Mouse (Mus musculus) frontal cortex, postnatal 10 days (tissue): ENCODE measurements at regions not wholly inside any gene's neighbourhood (a gene's known extent, or its start where the extent isn't known, plus 50 kb on each side); places are given as distances from the start of the nearest gene placed in this dataset.
A peak's percentile ranks its signal among the peaks of the same experiment; 100 is the strongest.

Experiments
- DNase-seq, 2 experiments: peaks; one replicate each; pipeline ENCODE4 v3.0.0; 2022; ENCODE audit warnings: low spot score in 2 of 2, mixed read lengths in 1 of 2

GRCm38 (mm10) chr6:67114753-67115152, 77.5 kb upstream of the Gadd45a start:
- DNase-seq = no peak

DNA sequence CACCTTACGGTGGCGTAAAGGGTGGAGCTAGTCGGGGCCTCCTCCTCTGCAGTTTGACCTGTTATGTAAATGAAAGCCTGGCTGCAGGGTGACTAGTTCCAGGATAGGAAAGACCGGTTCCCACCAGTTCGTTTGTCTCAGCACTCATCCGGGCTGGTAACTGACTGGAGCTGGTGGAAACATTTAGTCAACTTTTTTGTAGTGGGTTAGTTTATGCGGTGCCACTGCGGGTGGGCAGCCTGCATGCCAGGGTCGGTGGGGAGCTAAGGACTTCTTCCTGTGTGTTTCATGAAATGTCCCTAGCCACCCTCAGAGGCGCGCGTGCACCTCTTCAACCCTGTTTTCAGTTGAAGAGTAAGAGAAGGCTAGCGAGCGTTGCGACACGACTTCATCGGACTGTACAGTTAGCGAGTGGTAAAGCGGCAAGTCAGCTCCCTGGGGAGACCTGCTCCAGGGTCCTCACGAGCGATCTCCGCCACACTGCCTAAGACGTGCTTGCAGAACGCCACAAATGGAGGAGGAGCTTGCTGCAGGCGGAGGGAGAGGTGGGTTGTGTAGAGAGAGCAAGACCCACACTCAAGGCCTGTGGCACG, 76.5 kb upstream of the Gadd45a start:
- DNase-seq = no peak

GRCm38 (mm10) chr6:67113261-67113660, 76.0 kb upstream of the Gadd45a start:
- DNase-seq = no peak

DNA sequence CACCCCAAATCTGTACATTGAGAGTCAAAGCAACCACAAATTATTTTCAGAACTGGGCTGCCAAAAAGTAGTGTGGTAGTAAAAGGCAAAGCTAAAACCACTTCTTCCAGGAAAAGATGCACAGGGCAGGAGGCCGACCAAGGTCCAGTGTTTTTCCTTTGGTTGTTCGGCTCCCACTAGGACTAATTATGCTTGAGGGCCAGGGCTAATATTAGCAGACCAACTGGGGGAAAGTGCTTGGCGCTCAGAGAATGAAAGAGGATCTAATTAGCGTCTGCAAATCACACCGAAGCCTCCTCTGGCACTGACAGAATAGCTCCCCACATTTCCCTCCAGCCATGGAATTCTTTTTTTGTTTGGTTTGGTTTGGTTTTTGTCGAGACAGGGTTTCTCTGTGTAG, 75.1 kb upstream of the Gadd45a start:
- DNase-seq = no peak

DNA sequence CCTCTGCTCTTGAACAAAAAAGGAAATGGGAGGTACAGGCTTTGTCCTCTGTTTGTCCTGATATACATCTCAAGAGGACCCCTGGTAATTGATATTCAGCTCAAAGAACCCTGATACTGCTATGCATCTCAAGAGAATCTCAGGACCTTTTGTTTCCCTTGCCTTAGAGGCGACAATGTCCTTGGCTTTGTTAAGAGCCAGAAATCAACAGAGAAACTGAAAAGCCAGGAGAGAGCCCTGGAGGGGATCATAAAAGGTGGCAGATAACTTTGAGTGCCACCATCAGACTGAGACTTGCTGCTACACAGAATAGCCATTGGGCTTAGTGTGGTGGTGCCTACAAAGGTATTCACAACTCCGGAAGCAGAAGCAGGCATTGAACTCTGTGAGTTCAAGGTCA, 74.3 kb upstream of the Gadd45a start:
- DNase-seq = no peak

- DNase-seq = no peak
Measured at GRCm38 (mm10) chr6:67110391-67110790, 73.1 kb upstream of the Gadd45a start.

- no peak for DNase-seq
Measured at GRCm38 (mm10) chr6:67109774-67110173, 72.5 kb upstream of the Gadd45a start.

DNA sequence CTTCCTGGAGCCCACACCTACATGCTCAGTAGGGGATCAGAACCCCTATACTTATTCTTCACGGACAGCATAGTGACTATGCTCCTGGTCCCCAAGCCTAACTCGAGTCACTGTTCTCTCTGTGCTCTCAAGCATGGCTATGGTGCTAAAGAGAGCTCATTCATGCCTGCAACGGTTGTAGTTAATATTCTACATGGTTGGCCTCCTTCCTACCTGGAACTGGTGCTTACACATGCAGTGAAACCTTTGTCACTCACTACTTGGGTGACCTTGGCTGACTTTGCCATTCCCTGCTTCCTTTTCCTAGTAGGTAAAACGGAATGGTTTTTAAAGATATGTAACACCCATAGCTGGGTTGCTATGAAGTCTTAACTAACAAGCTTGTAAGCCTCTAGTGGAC, 70.3 kb upstream of the Gadd45a start:
- no peak for DNase-seq

DNA sequence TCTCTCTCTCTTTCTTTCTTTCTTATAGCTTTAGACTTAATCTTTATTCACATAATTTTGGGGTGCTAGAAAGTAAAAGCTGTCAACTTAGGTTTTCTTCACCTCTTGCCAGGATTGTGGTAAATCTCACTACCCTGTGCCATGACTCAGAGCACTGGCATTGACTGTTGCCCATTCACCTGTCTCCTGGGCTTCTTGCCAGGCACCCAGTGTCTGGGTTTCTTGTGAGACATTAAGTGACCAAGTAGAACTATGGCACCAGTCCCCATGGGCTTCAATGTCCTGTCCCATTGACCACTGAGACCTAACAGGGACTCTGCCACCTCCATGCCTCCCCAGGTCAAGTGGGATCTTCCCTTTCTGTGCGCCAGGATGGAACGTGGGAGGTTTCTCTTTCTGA, 69.2 kb upstream of the Gadd45a start:
- no peak for DNase-seq

DNA sequence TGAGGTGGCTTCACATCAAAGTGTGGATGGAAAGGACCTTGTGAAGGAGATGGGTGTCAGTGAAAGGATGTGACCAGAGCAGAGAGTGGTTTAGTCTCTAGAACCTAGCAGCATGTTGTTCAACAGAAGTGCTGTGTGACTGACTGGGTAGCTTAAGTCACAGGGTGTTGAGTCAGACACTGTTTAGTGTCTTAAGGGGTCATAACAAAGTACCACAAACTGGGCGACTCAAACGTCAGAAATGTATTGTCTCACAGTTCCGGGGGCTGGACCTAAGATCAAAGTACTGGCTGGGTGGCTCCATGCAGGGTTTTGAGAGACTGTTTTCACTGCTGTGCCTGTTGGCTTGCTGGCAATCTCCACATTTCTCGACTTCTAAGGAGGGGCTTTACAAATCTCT, 68.1 kb upstream of the Gadd45a start:
- DNase-seq = no peak

DNA sequence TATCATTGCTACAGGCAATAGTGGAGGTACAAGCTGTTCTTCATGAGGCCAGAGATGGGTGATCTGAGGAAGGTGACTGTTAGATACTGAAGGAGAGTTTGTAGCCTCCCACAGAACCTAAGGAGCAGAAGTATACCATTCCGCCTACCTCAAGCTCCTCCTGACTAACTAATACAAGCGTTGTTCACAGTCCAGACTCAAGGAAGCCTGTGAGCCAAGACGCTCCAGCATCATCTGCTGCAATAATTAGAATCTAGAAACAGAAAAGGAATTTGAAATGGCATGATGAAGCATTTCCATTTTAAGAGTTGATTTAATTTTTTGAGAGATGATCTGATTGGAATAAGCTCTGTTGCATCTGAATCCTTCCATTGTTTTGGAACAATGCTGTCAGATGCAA, 66.9 kb upstream of the Gadd45a start:
- DNase-seq = no peak

- DNase-seq = peak in 1 of 2 experiments; percentile 27
Measured at GRCm38 (mm10) chr6:67102541-67103134, 65.4 kb upstream of the Gadd45a start.

GRCm38 (mm10) chr6:67102014-67102413, 64.8 kb upstream of the Gadd45a start:
- DNase-seq = no peak

- DNase-seq = no peak
Measured at GRCm38 (mm10) chr6:67094426-67094825, 57.2 kb upstream of the Gadd45a start.

DNA sequence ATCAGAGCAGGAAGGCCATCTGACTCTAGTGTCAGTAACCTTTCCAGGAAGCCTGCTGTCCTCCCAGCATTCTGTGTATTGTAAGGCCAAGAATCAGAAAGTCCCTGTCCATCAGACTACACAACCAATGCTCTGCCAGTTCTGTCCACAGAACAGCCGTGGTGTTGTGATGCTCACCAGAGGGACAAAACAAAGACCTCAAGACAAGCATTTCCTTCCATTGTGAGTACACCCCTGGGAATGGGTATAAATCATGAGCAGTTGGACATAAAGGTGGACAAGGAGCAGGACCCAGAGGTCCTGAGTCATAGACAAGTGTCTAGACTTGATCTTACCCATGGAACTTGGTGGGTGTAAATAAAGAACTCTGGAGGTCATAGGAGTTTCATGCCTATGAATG, 55.9 kb upstream of the Gadd45a start:
- DNase-seq = no peak

DNA sequence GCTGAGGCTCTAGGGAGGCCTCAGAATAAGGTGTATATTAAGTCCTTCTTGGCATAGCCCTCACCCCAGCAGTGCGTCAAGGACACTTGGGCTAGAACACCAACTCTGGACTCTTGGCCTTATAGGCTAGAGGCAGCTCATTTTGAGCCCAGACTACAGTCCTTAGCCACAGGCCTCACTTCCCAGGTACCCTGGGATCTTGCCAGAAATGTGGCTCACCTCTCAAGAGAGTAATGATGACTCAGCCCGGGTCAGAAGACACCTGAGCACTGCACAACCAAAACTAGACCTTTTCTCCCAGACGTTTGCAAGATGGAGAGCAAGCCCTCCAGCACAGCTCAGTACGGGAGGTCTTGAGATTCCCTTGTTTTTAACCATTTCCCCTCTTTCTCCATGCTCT, 52.9 kb upstream of the Gadd45a start:
- DNase-seq = no peak

DNA sequence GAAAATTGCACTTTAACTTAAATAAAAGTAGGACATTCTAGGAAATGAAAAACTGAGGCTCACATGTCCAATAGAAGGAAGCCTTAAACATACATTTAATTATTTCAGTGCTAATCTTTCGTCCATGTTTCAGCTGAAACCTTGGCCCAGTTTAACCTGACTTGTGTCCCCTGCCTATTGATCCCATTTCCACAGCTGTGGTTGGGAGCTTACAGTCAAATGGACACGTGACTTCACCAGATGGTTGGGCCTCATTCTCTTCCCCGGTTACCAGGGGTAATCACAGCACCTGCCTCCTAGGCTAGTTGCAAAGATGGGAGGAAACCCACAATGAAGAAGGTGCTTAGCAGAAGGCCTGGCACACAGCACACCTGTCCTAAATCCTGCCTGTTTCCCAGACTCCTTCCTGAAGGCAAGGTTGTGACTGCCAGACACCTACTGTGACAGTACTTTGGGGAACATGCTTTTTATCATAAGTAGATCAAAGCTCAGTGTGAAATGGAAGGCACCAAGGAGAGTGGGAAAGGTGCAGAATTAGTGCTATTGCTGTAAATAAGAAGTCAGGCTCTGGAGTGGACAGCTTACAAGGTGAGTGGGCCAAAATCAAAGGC, 52.4 kb upstream of the Gadd45a start:
- DNase-seq = no peak

GRCm38 (mm10) chr6:67088741-67089455, 51.6 kb upstream of the Gadd45a start:
- no peak for DNase-seq

GRCm38 (mm10) chr6:67087837-67088440, 50.7 kb upstream of the Gadd45a start:
- DNase-seq = no peak

DNA sequence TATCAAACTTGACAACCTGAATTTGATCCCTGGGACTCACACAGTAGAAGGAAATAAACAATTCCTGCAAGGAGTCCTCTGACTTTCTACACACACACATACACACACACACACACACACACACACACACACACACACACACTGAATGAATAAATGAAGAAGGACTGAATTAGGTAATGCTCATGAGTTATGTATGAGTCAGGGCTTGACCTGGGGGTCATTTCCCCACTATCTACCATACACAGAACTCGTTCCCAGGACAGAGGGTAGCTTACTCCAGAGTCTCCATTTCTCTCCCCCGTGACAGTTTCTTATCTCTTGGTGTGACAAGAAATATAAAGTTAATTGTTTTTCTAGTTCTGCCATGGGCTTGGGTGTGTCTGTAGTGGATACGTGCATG, 50.1 kb upstream of the Gadd45a start:
- DNase-seq = no peak
